Mouse (Mus musculus) stomach, embryonic 16.5 days (tissue): ENCODE results near the gene Fgf13. TPM values are rescaled to one million over a fixed set of nuclear protein-coding genes. Genes with fewer than 3 reads are reported as not detected.

Experiments
- ATAC-seq: fragments of 200-750 bp; cut with Nextera tagmentation; 2 replicates; pipeline ENCODE4 v1.8.0; 2017; ENCODE audit warnings: moderate number of reproducible peaks, moderate TSS enrichment; ENCODE audit not compliant: insufficient read depth, low FRiP score
- H3K27ac ChIP-seq: fragments of 300-500 bp; sonication (generic); 2 replicates; pipeline ENCODE4 v1.5.1; 2014; ENCODE audit warnings: low read length
- H3K27me3 ChIP-seq: fragments of 300-500 bp; sonication (generic); 2 replicates; pipeline ENCODE4 v1.6.1; 2014; ENCODE audit warnings: low read length, control low read depth, mixed read lengths; ENCODE audit not compliant: control insufficient read depth, insufficient read depth
- H3K36me3 ChIP-seq: fragments of 300-500 bp; sonication (generic); 2 replicates; pipeline ENCODE4 v1.6.1; 2014; ENCODE audit warnings: low read length; ENCODE audit not compliant: control insufficient read depth, insufficient read depth
- H3K4me1 ChIP-seq: fragments of 300-500 bp; sonication (generic); 2 replicates; pipeline ENCODE4 v1.6.1; 2014; ENCODE audit warnings: low read length, control low read depth, mixed read lengths; ENCODE audit not compliant: control insufficient read depth, insufficient read depth
- H3K4me2 ChIP-seq: fragments of 300-500 bp; sonication (generic); 2 replicates; pipeline ENCODE4 v1.6.1; 2014; ENCODE audit warnings: low read depth, low read length, mixed read lengths
- H3K4me3 ChIP-seq: fragments of 300-500 bp; sonication (generic); replicated peaks from 2 replicates; pipeline ENCODE4 v1.5.1; 2014; ENCODE audit warnings: mild to moderate bottlenecking, low read length
- H3K9ac ChIP-seq: fragments of 300-500 bp; sonication (generic); 2 replicates; pipeline ENCODE4 v1.6.1; 2014; ENCODE audit warnings: low read length
- H3K9me3 ChIP-seq: fragments of 300-500 bp; sonication (generic); replicated peaks from 2 replicates; pipeline ENCODE4 v1.6.1; 2016; ENCODE audit warnings: low read length, control low read depth; ENCODE audit not compliant: control insufficient read depth
- WGBS: fragments of 180-500 bp; shearing (Covaris S2); extraction: QIAGEN DNeasy Blood & Tissue Kit; methylation state at CpG from one replicate; pipeline ENCODE4 v1.1.7; 2014; 5-methylcytosine and 5-hydroxymethylcytosine counted together
- polyA plus RNA-seq: library from polyadenylated mRNA; unstranded; fragments of >200 nt; fragmentation: Nextera tagmentation; extraction: Ambion mirVana; gene quantifications from 2 replicates; pipeline ENCODE4 v1.2.1, GENCODE M21; 2015

Fgf13 gene
- polyA plus RNA-seq, 1 experiment from 2014 or later: 31.3 TPM

GRCm38 (mm10) chrX:59508273-59508672 is 59.6 kb downstream of the Fgf13 start:
- no peaks in the 10 kb centered on the region for H3K9me3 ChIP-seq
- WGBS: 70% methylated on average over 4 of the region's 4 CpGs

DNA sequence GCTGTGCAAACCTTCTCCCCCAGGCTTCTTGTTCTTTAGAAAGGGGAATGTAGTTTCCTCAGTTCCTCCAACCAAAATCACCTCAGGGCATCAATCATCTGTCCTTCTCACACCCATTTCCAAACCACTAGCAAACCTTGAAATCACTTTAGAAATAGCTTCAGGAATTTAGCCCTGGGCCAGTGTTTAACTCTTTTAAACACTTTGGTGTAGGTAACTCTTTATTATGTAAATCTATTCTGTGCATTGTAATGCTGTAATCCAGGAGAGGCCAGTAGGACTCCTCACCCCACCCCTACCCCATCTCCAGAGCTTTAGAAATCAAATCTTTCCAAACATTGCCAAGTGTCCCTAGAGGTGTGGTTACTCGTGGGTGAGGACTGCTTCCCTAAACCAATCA is 74.5 kb downstream of the Fgf13 start:
- H3K36me3 ChIP-seq: no peaks in the 10 kb centered on the region
- 46% methylated on average over 1 of the region's 1 CpGs for WGBS
- ATAC-seq: no peak

More at GRCm38 (mm10) chrX:59508273-59508672, 59.6 kb downstream of the Fgf13 start:
- ATAC-seq: no peak
- Histone ChIP-seq H3K27me3 (no peaks in the 10 kb centered on the region), H3K4me2 (no peak overlapping the region), H3K27ac (no peak overlapping the region), H3K9ac (no peak overlapping the region), H3K36me3 (no peaks in the 10 kb centered on the region), H3K4me1 (no peaks in the 10 kb centered on the region), H3K4me3 (no peak overlapping the region)

GRCm38 (mm10) chrX:59485426-59485825 is 82.4 kb downstream of the Fgf13 start:
- WGBS: 54% methylated on average over 2 of the region's 2 CpGs
- H3K4me3 ChIP-seq: no peak overlapping the region
- no peaks in the 10 kb centered on the region for H3K9me3 ChIP-seq
- ATAC-seq: no peak
- no peaks in the 10 kb centered on the region for H3K27me3 ChIP-seq
- no peaks in the 10 kb centered on the region for H3K36me3 ChIP-seq
- H3K9ac ChIP-seq: no peak overlapping the region
- H3K4me1 ChIP-seq: no peaks in the 10 kb centered on the region
- H3K4me2 ChIP-seq: no peak overlapping the region
- no peak overlapping the region for H3K27ac ChIP-seq

More for the DNA sequence above, 74.5 kb downstream of the Fgf13 start:
- Histone ChIP-seq H3K27me3 (no peaks in the 10 kb centered on the region), H3K27ac (no peak overlapping the region), H3K4me1 (no peaks in the 10 kb centered on the region), H3K4me3 (no peak overlapping the region), H3K9ac (no peak overlapping the region), H3K4me2 (no peak overlapping the region), H3K9me3 (no peaks in the 10 kb centered on the region)

DNA sequence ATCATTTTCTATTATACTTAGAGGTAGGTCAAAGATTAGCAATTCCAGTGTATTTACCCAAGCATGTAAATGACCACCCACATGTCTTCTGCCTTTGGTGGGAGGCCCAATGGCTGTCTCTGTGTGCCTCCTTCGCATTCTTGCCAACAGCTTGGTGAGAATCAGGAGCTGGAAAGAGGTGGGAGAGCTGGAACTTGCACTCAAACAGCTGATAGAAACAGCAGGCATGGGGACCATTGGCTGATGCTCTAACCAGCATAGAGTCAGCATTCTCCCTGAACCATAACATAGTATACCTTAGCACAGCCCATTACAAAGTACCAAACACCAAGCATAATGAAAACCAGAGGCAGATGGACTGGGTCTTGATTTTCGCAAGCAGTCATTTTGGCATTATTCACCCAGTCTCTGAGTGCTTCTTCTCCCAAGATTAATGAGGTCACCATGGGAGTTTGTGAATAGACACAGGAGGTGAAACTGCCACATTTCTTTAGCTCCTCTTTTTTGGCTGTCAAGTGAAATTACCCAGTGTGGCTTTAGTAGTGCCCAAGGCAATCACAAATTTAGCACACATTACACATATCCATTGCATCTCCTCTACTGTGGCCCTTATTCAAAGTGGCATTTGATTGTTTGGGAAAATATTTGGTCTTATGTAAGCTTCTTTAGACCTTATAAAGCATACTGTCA is 165.1 kb downstream of the Fgf13 start:
- H3K9ac ChIP-seq: no peak overlapping the region
- 76% methylated on average over 2 of the region's 2 CpGs for WGBS

DNA sequence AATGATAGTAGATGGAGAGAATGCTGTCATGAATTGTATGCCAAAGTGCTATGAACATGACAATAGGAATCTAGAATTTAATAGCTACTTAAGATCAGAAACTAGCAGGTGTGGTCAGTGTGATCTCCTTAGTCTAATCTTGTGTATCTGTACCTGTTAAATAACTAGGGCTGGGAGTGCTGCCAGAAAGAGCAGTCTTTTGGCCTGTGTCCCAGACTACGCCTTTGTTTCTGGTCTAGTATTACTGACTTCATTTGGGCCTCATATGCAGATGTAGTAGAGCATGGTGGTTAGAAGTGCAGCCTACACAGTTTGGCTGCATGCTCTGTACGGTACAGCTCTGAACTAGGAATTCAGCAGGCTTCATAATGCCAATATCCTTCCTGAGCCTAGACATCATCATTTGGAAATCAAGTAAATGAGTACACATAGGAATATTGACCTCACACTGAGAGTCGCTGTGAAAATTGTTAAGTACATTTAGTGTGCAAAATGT is 276.9 kb downstream of the Fgf13 start:
- 63% methylated on average over 3 of the region's 3 CpGs for WGBS
- ATAC-seq: no peak
- Histone ChIP-seq H3K4me2 (no peak overlapping the region), H3K36me3 (no peaks in the 10 kb centered on the region), H3K4me1 (no peaks in the 10 kb centered on the region), H3K27me3 (no peaks in the 10 kb centered on the region), H3K4me3 (no peak overlapping the region), H3K9me3 (no peaks in the 10 kb centered on the region), H3K9ac (no peak overlapping the region), H3K27ac (no peak overlapping the region)

More for the DNA sequence above, 165.1 kb downstream of the Fgf13 start:
- Histone ChIP-seq H3K4me3 (no peak overlapping the region), H3K4me1 (no peaks in the 10 kb centered on the region), H3K36me3 (no peaks in the 10 kb centered on the region), H3K4me2 (no peak overlapping the region), H3K27ac (no peak overlapping the region), H3K9me3 (no peaks in the 10 kb centered on the region), H3K27me3 (no peaks in the 10 kb centered on the region)
- ATAC-seq: no peak

- no peak overlapping the region for H3K9ac ChIP-seq
- no peaks in the 10 kb centered on the region for H3K36me3 ChIP-seq
- H3K27me3 ChIP-seq: no peaks in the 10 kb centered on the region
- no peaks in the 10 kb centered on the region for H3K4me1 ChIP-seq
- no peak overlapping the region for H3K4me3 ChIP-seq
- H3K27ac ChIP-seq: no peak overlapping the region
- H3K9me3 ChIP-seq: no peaks in the 10 kb centered on the region
- H3K4me2 ChIP-seq: no peak overlapping the region
- ATAC-seq: no peak
Measured at GRCm38 (mm10) chrX:59251576-59251975, 316.3 kb downstream of the Fgf13 start.

DNA sequence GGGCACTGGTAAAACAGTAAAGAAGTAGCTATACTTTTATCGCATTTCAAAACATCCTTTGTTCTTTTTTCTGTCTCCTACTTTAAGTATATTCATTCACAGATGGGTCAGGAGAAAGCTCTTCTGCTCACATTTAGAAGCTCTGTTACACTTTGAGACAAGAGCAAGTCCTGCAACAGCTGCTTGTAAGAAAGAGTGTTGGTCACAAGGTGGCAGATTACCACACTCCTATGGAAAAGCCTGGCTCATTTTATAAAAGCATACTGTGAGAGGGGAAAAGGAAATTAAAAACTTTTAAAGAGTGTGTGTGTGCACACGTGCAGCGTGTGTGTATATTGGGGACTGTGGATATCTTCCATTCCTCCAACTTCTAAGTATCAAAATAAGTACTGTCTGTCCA is 324.1 kb downstream of the Fgf13 start:
- Histone ChIP-seq H3K9ac (no peak overlapping the region), H3K27me3 (no peaks in the 10 kb centered on the region), H3K4me2 (no peak overlapping the region), H3K36me3 (no peaks in the 10 kb centered on the region), H3K4me1 (no peaks in the 10 kb centered on the region), H3K4me3 (no peak overlapping the region), H3K9me3 (no peaks in the 10 kb centered on the region), H3K27ac (no peak overlapping the region)
- 63% methylated on average over 3 of the region's 3 CpGs for WGBS
- no peak for ATAC-seq

DNA sequence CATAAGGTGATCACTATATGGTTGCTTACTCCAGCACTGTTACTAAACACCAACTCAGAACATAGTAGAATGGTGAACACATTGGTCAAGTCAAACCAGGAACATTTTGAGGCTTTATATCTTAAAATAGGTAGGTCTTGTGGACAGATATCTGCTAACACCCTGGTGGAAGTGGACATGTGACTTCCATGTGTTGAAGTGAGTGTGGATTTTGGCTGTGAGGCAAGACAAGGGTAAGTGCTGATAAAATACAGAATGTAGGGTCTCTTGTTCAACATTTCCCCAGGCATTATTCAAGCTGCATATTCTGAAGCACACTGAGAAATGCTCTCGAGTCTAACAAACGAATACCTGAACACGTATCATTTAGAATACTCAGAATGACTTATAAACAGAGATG is 324.7 kb downstream of the Fgf13 start:
- Histone ChIP-seq H3K9me3 (no peaks in the 10 kb centered on the region), H3K4me2 (no peak overlapping the region), H3K4me1 (no peaks in the 10 kb centered on the region), H3K9ac (no peak overlapping the region), H3K27me3 (no peaks in the 10 kb centered on the region), H3K36me3 (no peaks in the 10 kb centered on the region), H3K27ac (no peak overlapping the region), H3K4me3 (no peak overlapping the region)
- no peak for ATAC-seq
- WGBS: 76% methylated on average over 3 of the region's 3 CpGs

DNA sequence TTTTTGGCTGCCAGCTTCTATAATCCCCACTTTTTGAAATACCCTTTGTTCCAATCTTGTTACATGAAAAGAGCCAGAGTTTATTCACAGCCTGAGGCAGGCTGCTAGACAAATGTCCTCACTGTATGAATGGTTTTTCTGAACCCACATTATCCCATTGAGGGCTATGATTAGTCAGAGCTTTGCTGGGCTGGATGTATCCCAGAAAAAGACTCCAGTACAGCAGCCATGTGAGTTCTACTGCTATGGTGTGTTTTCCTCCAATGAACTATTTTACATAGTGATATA is 326.5 kb downstream of the Fgf13 start:
- no peak for ATAC-seq
- no peaks in the 10 kb centered on the region for H3K4me1 ChIP-seq
- no peaks in the 10 kb centered on the region for H3K36me3 ChIP-seq
- no peak overlapping the region for H3K27ac ChIP-seq
- H3K9me3 ChIP-seq: no peaks in the 10 kb centered on the region
- H3K27me3 ChIP-seq: no peaks in the 10 kb centered on the region
- no peak overlapping the region for H3K9ac ChIP-seq
- no peak overlapping the region for H3K4me3 ChIP-seq
- no peak overlapping the region for H3K4me2 ChIP-seq
